Mouse (Mus musculus): Measurements from ENCODE around the gene Pld4.

GRCm38 (mm10) chr12:112814682-112815470 is 54.4 kb downstream of the Pld4 start:
- TF ChIP-seq POLR2A (IDR thresholded peaks at IDR 0.05; ENCODE audit: extremely low read depth, insufficient read depth, low read length), result no peak
- no peak for TF ChIP-seq CTCF (IDR thresholded peaks at IDR 0.05; ENCODE audit: low read depth, low read length)

Data from liver, adult 2 months (tissue).